Mouse (Mus musculus) bone marrow, adult 2 months (tissue): ENCODE measurements around the gene Sec24a.

Experiments
- CTCF ChIP-seq: fragments of 200-500 bp; IDR thresholded peaks from 2 replicates; pipeline ENCODE4 v1.5.1; 2011; ENCODE audit warnings: low read length, control low read depth; ENCODE audit not compliant: control insufficient read depth, insufficient read depth
- POLR2A ChIP-seq: fragments of 200-500 bp; IDR thresholded peaks from 2 replicates; pipeline ENCODE4 v1.6.1; 2011; ENCODE audit warnings: low read depth, mild to moderate bottlenecking, control low read depth, low read length, borderline replicate concordance; ENCODE audit not compliant: control insufficient read depth

DNA sequence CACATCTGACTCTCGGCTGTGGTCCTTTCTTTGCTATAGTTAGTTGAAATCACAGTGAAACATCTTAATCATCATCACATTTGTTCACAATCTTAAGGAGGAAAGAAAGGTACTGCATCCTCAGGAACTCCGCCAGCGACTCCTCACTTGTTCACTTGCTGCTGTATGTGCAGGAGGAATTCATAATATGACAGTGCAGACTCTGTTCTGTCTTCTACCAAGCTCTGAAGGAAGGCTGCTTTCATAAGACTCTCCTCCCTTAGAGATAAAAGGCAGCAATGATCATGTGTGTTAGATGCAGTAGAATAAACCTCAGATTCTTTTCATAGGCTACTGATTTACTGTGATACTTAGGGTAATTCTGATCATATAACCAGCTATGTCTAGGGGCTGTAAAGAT, 68.5 kb downstream of the Sec24a start:
- TF ChIP-seq CTCF: no peak
- TF ChIP-seq POLR2A: no peak
